Mouse (Mus musculus): ENCODE data around the gene Cuedc1. TPM values are rescaled to one million over a fixed set of nuclear protein-coding genes. Genes with fewer than 3 reads are reported as not detected.

Gene Cuedc1
- polyA plus RNA-seq, 1 experiment, result 346 TPM

- peak overlapping the region; percentile 33 for H3K4me3 ChIP-seq (replicated peaks)
- TF ChIP-seq GATA1 (IDR thresholded peaks at IDR 0.05; ENCODE audit: borderline replicate concordance, low read length), result no peak
- no peak for TF ChIP-seq FLI1 (IDR thresholded peaks at IDR 0.05; ENCODE audit: low read length)
These were observed 15.8 kb downstream of the Cuedc1 start for GRCm38 (mm10) chr11:88113543-88114271.

GRCm38 (mm10) chr11:88114871-88115301, 17.0 kb downstream of the Cuedc1 start:
- peaks cover 100% of the 10 kb centered on the region for H3K4me1 ChIP-seq
- no peaks in the 10 kb centered on the region for H3K9me3 ChIP-seq
- peak overlapping the region; percentile 78 for H3K4me3 ChIP-seq (replicated peaks)
- H3K36me3 ChIP-seq (replicated peaks; ENCODE audit: low read length), result peaks cover 43% of the 10 kb centered on the region
- TF ChIP-seq GATA1 (IDR thresholded peaks at IDR 0.05; ENCODE audit: borderline replicate concordance, low read length) (no peak), FLI1 (IDR thresholded peaks at IDR 0.05; ENCODE audit: low read length) (no peak)
- no peaks in the 10 kb centered on the region for H3K27me3 ChIP-seq (replicated peaks)

More at GRCm38 (mm10) chr11:88113543-88114271, 15.8 kb downstream of the Cuedc1 start:
- H3K27me3 ChIP-seq (replicated peaks), result no peaks in the 10 kb centered on the region
- H3K36me3 ChIP-seq (replicated peaks; ENCODE audit: low read length), result peaks cover 40% of the 10 kb centered on the region
- H3K4me1 ChIP-seq, result peaks cover 100% of the 10 kb centered on the region
- no peaks in the 10 kb centered on the region for H3K9me3 ChIP-seq

- H3K4me3 ChIP-seq (replicated peaks), result no peak overlapping the region
- peaks cover 50% of the 10 kb centered on the region for H3K36me3 ChIP-seq (replicated peaks; ENCODE audit: low read length)
- peaks cover 97% of the 10 kb centered on the region for H3K4me1 ChIP-seq
- no peaks in the 10 kb centered on the region for H3K9me3 ChIP-seq
- no peak for TF ChIP-seq GATA1 (IDR thresholded peaks at IDR 0.05; ENCODE audit: borderline replicate concordance, low read length)
- TF ChIP-seq FLI1 (IDR thresholded peaks at IDR 0.05; ENCODE audit: low read length), result no peak
- H3K27me3 ChIP-seq (replicated peaks), result no peaks in the 10 kb centered on the region
These were observed 18.7 kb downstream of the Cuedc1 start for GRCm38 (mm10) chr11:88116568-88116967.

GRCm38 (mm10) chr11:88117356-88118090, 19.7 kb downstream of the Cuedc1 start:
- H3K4me3 ChIP-seq (replicated peaks), result peak overlapping the region; percentile 86

GRCm38 (mm10) chr11:88118091-88118440, 20.2 kb downstream of the Cuedc1 start:
- H3K4me1 ChIP-seq, result peaks cover 97% of the 10 kb centered on the region
- TF ChIP-seq FLI1 (IDR thresholded peaks at IDR 0.05; ENCODE audit: low read length) (no peak), GATA1 (IDR thresholded peaks at IDR 0.05; ENCODE audit: borderline replicate concordance, low read length) (no peak)
- peak overlapping the region; percentile 86 for H3K4me3 ChIP-seq (replicated peaks)
- H3K27me3 ChIP-seq (replicated peaks), result no peaks in the 10 kb centered on the region
- H3K36me3 ChIP-seq (replicated peaks; ENCODE audit: low read length), result peaks cover 56% of the 10 kb centered on the region
- no peaks in the 10 kb centered on the region for H3K9me3 ChIP-seq

More at GRCm38 (mm10) chr11:88117356-88118090, 19.7 kb downstream of the Cuedc1 start:
- Histone ChIP-seq H3K36me3 (replicated peaks; ENCODE audit: low read length) (peaks cover 51% of the 10 kb centered on the region), H3K27me3 (replicated peaks) (no peaks in the 10 kb centered on the region), H3K4me1 (peaks cover 97% of the 10 kb centered on the region), H3K9me3 (no peaks in the 10 kb centered on the region)
- TF ChIP-seq FLI1 (IDR thresholded peaks at IDR 0.05; ENCODE audit: low read length), result no peak
- TF ChIP-seq GATA1 (IDR thresholded peaks at IDR 0.05; ENCODE audit: borderline replicate concordance, low read length), result no peak

- H3K9me3 ChIP-seq, result no peaks in the 10 kb centered on the region
- TF ChIP-seq FLI1 (IDR thresholded peaks at IDR 0.05; ENCODE audit: low read length), result no peak
- TF ChIP-seq GATA1 (IDR thresholded peaks at IDR 0.05; ENCODE audit: borderline replicate concordance, low read length), result no peak
- H3K4me1 ChIP-seq, result peaks cover 97% of the 10 kb centered on the region
- H3K36me3 ChIP-seq (replicated peaks; ENCODE audit: low read length), result peaks cover 59% of the 10 kb centered on the region
- H3K27me3 ChIP-seq (replicated peaks), result no peaks in the 10 kb centered on the region
- peak overlapping the region; percentile 86 for H3K4me3 ChIP-seq (replicated peaks)
These were observed 21.2 kb downstream of the Cuedc1 start for GRCm38 (mm10) chr11:88118817-88119642.

GRCm38 (mm10) chr11:88122545-88122944, 24.7 kb downstream of the Cuedc1 start:
- Histone ChIP-seq H3K27me3 (replicated peaks) (no peaks in the 10 kb centered on the region), H3K36me3 (replicated peaks; ENCODE audit: low read length) (peaks cover 70% of the 10 kb centered on the region), H3K4me1 (peaks cover 97% of the 10 kb centered on the region), H3K4me3 (replicated peaks) (no peak overlapping the region), H3K9me3 (no peaks in the 10 kb centered on the region)
- TF ChIP-seq GATA1 (IDR thresholded peaks at IDR 0.05; ENCODE audit: borderline replicate concordance, low read length) (no peak), FLI1 (IDR thresholded peaks at IDR 0.05; ENCODE audit: low read length) (no peak)

GRCm38 (mm10) chr11:88123021-88123420, 25.2 kb downstream of the Cuedc1 start:
- Histone ChIP-seq H3K9me3 (no peaks in the 10 kb centered on the region), H3K4me3 (replicated peaks) (no peak overlapping the region), H3K4me1 (peaks cover 97% of the 10 kb centered on the region), H3K27me3 (replicated peaks) (no peaks in the 10 kb centered on the region), H3K36me3 (replicated peaks; ENCODE audit: low read length) (peaks cover 74% of the 10 kb centered on the region)
- no peak for TF ChIP-seq GATA1 (IDR thresholded peaks at IDR 0.05; ENCODE audit: borderline replicate concordance, low read length)
- TF ChIP-seq FLI1 (IDR thresholded peaks at IDR 0.05; ENCODE audit: low read length), result no peak

GRCm38 (mm10) chr11:88123731-88124130, 25.9 kb downstream of the Cuedc1 start:
- Histone ChIP-seq H3K9me3 (no peaks in the 10 kb centered on the region), H3K27me3 (replicated peaks) (no peaks in the 10 kb centered on the region), H3K4me3 (replicated peaks) (no peak overlapping the region), H3K36me3 (replicated peaks; ENCODE audit: low read length) (peaks cover 76% of the 10 kb centered on the region), H3K4me1 (peaks cover 97% of the 10 kb centered on the region)
- no peak for TF ChIP-seq FLI1 (IDR thresholded peaks at IDR 0.05; ENCODE audit: low read length)
- TF ChIP-seq GATA1 (IDR thresholded peaks at IDR 0.05; ENCODE audit: borderline replicate concordance, low read length), result no peak
